In the genomic region with DNA sequence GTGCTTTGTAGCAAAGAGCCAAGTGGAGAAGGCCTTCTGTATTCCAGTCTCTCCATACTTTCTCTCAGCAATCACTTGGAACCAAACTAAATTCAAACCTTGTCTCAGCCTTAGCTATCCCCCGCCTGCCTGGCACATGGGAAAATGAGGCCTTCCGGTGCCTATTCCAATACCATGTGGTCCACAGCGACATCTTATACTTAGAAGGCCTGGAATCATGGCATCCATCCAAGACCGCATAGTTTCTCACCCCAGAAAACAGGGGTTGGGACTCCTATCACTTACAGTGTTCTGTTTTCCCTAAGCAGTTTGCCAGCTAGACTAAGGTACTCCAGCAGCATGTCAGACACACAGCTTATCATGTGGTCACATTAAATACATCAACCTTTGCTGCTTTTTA, we compare ENCODE assay signal across 27 mouse cellular contexts.
"Had no signal": no experiment of that assay in that cellular context is flagged by ENCODE, and none has a peak within 500 bp of the region (broad histone marks: within the 10 kb centered on the region; RNA-seq: fewer than 3 reads in every experiment).

No protein-coding gene starts in this region.

- H3K9ac ChIP-seq: heart, embryonic 13.5 days; heart, embryonic 15.5 days; hindbrain, embryonic 12.5 days; hindbrain, embryonic 14.5 days; intestine, embryonic 15.5 days; limb, embryonic 13.5 days; liver, embryonic 13.5 days had no signal

- ATAC-seq: hindbrain, embryonic 16.5 days; inflammation-experienced regulatory T-cells, adult 6 months; intestine, embryonic 15.5 days; intestine, postnatal 0 days had no signal

- DNase-seq: gastrocnemius, postnatal 14 days; gastrocnemius, postnatal 36 days; heart, adult 11 months; heart, adult 2 months; heart, postnatal 14 days; heart, postnatal 4 days; kidney, adult 2 months; kidney, adult 9 months; kidney, postnatal 10 days; kidney, postnatal 25 days; kidney, postnatal 4 days; liver; liver, embryonic 13.5 days had no signal

- H3K4me3 ChIP-seq: heart, adult 2 months; heart, embryonic 13.5 days; heart, embryonic 15.5 days; hindbrain, embryonic 10.5 days; hindbrain, embryonic 12.5 days; intestine, embryonic 15.5 days; layer of hippocampus, adult 2 months; left cerebral cortex, adult 2 months; limb, embryonic 13.5 days; liver, embryonic 13.5 days had no signal

- H3K9me3 ChIP-seq: heart, embryonic 13.5 days; heart, embryonic 15.5 days; hindbrain, embryonic 10.5 days; hindbrain, embryonic 12.5 days; intestine, embryonic 15.5 days; limb, embryonic 13.5 days; liver, embryonic 13.5 days had no signal

- H3K27ac ChIP-seq: heart, adult 2 months; heart, embryonic 13.5 days; heart, embryonic 15.5 days; hindbrain, embryonic 10.5 days; hindbrain, embryonic 12.5 days; hindbrain, embryonic 14.5 days; intestine, embryonic 15.5 days; layer of hippocampus, adult 2 months; left cerebral cortex, adult 2 months; limb, embryonic 13.5 days; liver, embryonic 13.5 days had no signal

- H3K36me3 ChIP-seq: heart, embryonic 13.5 days; heart, embryonic 15.5 days; hindbrain, embryonic 10.5 days; hindbrain, embryonic 12.5 days; intestine, embryonic 15.5 days; limb, embryonic 13.5 days; liver, embryonic 13.5 days had no signal

- H3K4me1 ChIP-seq: heart, embryonic 13.5 days; heart, embryonic 15.5 days; hindbrain, embryonic 10.5 days; hindbrain, embryonic 12.5 days; intestine, embryonic 15.5 days; limb, embryonic 13.5 days; liver, embryonic 13.5 days had no signal

- H3K27me3 ChIP-seq: heart, embryonic 13.5 days; heart, embryonic 15.5 days; hindbrain, embryonic 12.5 days; intestine, embryonic 15.5 days; limb, embryonic 13.5 days; liver, embryonic 13.5 days had no signal

- H3K4me2 ChIP-seq: heart, embryonic 11.5 days; heart, embryonic 13.5 days; heart, embryonic 15.5 days; hindbrain, embryonic 12.5 days; hindbrain, embryonic 14.5 days; intestine, embryonic 15.5 days; limb, embryonic 13.5 days; liver, embryonic 11.5 days; liver, embryonic 13.5 days had no signal
